Mouse (Mus musculus) hindbrain, postnatal 0 days (tissue): Measurements from ENCODE around the gene Hivep1. TPM values are rescaled to one million over a fixed set of nuclear protein-coding genes. Genes with fewer than 3 reads are reported as not detected.

ENCODE experiments used
- ATAC-seq: fragments of 200-750 bp; cut with Nextera tagmentation; 2 replicates; pipeline ENCODE4 v1.8.0; 2017; ENCODE audit warnings: mild to moderate bottlenecking, moderate TSS enrichment, moderate library complexity
- DNase-seq: peaks from one replicate; pipeline ENCODE4 v3.0.0-alpha.2; 2015; ENCODE audit warnings: low spot score
- H3K27ac ChIP-seq: fragments of 300-500 bp; sonication (generic); 2 replicates; pipeline ENCODE4 v1.5.1; 2014; ENCODE audit warnings: mild to moderate bottlenecking
- H3K27me3 ChIP-seq: fragments of 300-500 bp; sonication (generic); 2 replicates; pipeline ENCODE4 v1.6.1; 2014; ENCODE audit warnings: low read length, mixed read lengths; ENCODE audit not compliant: insufficient read depth
- H3K36me3 ChIP-seq: fragments of 300-500 bp; sonication (generic); 2 replicates; pipeline ENCODE4 v1.6.1; 2014; ENCODE audit warnings: low read length, mixed read lengths; ENCODE audit not compliant: insufficient read depth
- H3K4me1 ChIP-seq: fragments of 300-500 bp; sonication (generic); 2 replicates; pipeline ENCODE4 v1.6.1; 2014; ENCODE audit warnings: antibody characterized with exemption, low read length, mixed read lengths; ENCODE audit not compliant: insufficient read depth
- H3K4me2 ChIP-seq: fragments of 300-500 bp; sonication (generic); 2 replicates; pipeline ENCODE4 v1.6.1; 2014; ENCODE audit warnings: low read depth, mild to moderate bottlenecking, low read length, moderate library complexity, mixed read lengths
- H3K4me3 ChIP-seq: fragments of 300-500 bp; sonication (generic); 2 replicates; pipeline ENCODE4 v1.5.1; 2014; ENCODE audit warnings: low read length
- H3K9ac ChIP-seq: fragments of 300-500 bp; sonication (generic); replicated peaks from 2 replicates; pipeline ENCODE4 v1.6.1; 2014; ENCODE audit warnings: mild to moderate bottlenecking, low read length, moderate library complexity, mixed read lengths
- H3K9me3 ChIP-seq: fragments of 300-500 bp; sonication (generic); 2 replicates; pipeline ENCODE4 v1.6.1; 2016; ENCODE audit warnings: low read length, mixed read lengths
- CTCF ChIP-seq: IDR thresholded peaks from 2 replicates; pipeline ENCODE4 v1.5.1; 2016; ENCODE audit warnings: antibody characterized with exemption, control low read depth, low read depth
- WGBS: fragments of 180-500 bp; shearing (Covaris S2); extraction: QIAGEN DNeasy Blood & Tissue Kit; methylation state at CpG from one replicate; pipeline ENCODE4 v1.1.7; 2014; 5-methylcytosine and 5-hydroxymethylcytosine counted together
- polyA plus RNA-seq: library from polyadenylated mRNA; unstranded; fragments of >200 nt; fragmentation: Nextera tagmentation; extraction: Ambion mirVana; gene quantifications from 2 replicates; pipeline ENCODE4 v1.2.1, GENCODE M21; 2015
- total RNA-seq: library from RNA; depleted of rRNA; stranded (reverse); fragments of >200 nt; gene quantifications from 2 replicates; pipeline ENCODE4 v1.2.3, GENCODE M21; 2014

The Hivep1 gene
- total and polyA plus RNA-seq, 2 experiments from 2014 or later, result 20.3 to 36.9 TPM

DNA sequence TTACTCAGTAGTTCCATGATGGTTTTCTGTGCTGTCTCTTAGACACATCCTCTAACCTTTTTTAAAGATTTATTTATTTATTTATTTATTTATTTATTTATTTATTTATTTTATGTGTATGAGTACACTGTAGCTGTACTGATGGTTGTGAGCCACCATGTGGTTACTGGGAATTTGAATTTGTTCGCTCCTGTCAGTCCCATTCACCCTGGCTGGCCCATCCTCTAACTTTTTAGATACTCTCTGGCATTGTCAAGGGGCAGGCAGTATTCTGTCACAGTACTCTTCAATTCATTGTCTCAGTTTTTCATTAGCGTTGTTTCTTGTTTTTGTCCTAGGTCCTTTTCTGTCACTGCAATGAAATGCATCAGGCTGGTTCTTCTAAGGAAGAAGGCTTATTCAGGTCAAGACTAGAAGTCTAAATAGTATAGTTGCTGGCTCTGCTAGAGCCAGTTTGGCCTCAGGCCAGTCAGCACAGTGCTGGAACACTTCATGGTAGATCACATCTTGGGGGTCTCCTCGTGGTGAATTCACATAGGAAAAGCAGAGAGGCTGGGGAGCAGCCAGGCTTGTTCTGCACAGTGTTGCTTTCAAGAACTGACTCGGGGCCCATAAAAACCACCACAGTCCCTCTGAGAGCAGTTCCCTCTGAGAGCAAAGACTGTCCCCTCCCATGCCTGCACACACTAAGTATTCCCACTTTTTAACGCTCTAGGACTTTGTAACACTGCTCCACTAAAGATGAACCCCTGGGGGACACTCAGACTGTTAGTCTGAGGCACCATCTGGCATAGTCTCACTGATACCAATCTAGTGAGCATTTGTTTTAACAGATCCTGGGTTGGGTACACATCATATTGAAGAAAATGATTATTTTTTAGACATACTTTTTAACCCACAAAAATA, 70.2 kb downstream of the Hivep1 start:
- Histone ChIP-seq H3K27ac (peak overlapping the region; percentile 8; the same call in 1 of the 2 replicates), H3K4me3 (no peak overlapping the region), H3K4me2 (no peak overlapping the region), H3K36me3 (peaks cover 5% of the 10 kb centered on the region; the same call in 1 of the 2 replicates), H3K27me3 (no peaks in the 10 kb centered on the region), H3K9ac (no peak overlapping the region), H3K4me1 (no peaks in the 10 kb centered on the region), H3K9me3 (no peaks in the 10 kb centered on the region)
- ATAC-seq, result peak; percentile 35
- TF ChIP-seq CTCF, result no peak
- WGBS, result 51% methylated on average over 5 of the region's 5 CpGs
- peak; percentile 27 for DNase-seq

DNA sequence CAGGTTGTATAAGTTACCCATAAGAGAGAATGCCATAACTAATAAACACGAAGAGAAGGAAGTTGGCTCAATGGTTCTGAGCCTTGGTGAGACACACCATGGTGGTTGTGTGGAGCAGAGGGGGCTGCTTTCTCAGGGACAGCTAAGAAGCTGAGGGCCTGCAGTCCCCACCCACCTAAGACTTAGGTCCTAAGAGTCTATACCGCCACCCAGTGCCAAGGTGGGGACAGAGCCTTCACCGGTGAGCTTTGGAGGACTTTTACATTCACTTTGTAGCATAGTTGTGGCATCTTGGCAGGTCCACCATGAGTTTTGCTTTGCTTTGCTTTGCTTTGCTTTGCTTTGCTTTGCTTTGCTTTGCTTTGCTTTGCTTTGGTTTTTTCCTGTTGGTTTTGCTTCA, 92.8 kb downstream of the Hivep1 start:
- 75% methylated on average over 3 of the region's 3 CpGs for WGBS
- no peak overlapping the region for H3K4me3 ChIP-seq
- no peak for ATAC-seq
- no peaks in the 10 kb centered on the region for H3K36me3 ChIP-seq
- H3K4me1 ChIP-seq, result peaks cover 9% of the 10 kb centered on the region
- H3K4me2 ChIP-seq, result no peak overlapping the region
- H3K9ac ChIP-seq, result no peak overlapping the region
- H3K9me3 ChIP-seq, result no peaks in the 10 kb centered on the region
- H3K27ac ChIP-seq, result no peak overlapping the region
- DNase-seq, result no peak
- TF ChIP-seq CTCF, result peak; percentile 42
- H3K27me3 ChIP-seq, result no peaks in the 10 kb centered on the region

DNA sequence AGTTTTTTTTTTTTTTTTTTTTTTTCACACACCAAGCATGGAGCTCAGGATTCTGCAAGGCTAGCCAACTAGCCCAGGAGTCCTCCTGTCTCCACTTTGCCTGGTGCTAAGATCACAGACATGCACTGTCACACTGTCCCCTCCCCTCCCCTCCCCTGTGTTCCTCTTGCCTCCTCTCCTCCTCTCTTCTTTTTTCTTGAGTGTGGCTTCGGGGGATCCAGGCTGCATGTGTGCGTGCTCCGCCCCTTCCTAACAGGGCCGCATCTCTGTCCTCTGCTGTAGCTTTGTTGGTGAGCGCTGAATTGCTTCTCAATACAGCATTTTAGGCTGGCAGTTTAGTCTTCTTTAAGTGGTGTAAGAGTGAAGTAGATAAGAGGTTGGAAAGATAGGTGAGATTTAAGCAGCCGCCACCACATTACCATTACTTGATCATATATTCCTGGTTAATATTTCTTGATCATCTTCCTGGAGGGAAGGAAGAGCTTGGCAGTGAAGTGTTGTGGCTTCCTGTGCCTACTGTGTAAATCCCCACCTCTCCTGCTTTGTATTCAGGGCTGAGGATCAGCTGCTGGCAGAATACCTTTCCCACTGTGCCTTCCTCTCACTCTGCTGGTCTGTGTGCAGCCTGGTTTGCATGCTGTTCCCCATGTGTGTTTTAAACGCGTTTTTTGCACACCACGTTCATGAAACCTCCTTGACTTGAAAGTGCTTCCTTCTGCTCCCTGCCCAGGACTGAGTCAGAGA, 97.7 kb downstream of the Hivep1 start:
- Histone ChIP-seq H3K27me3 (no peaks in the 10 kb centered on the region), H3K9ac (peak overlapping the region; percentile 4; the same call in 1 of the 2 replicates), H3K4me3 (no peak overlapping the region), H3K27ac (peak overlapping the region; percentile 77), H3K4me1 (peaks cover 21% of the 10 kb centered on the region), H3K4me2 (peak overlapping the region; percentile 14; the same call in 1 of the 2 replicates), H3K36me3 (no peaks in the 10 kb centered on the region), H3K9me3 (no peaks in the 10 kb centered on the region)
- 18% methylated on average over 9 of the region's 9 CpGs for WGBS
- ATAC-seq, result peak; percentile 51; the same call in 1 of the 2 replicates
- no peak for TF ChIP-seq CTCF
- peak; percentile 47 for DNase-seq

DNA sequence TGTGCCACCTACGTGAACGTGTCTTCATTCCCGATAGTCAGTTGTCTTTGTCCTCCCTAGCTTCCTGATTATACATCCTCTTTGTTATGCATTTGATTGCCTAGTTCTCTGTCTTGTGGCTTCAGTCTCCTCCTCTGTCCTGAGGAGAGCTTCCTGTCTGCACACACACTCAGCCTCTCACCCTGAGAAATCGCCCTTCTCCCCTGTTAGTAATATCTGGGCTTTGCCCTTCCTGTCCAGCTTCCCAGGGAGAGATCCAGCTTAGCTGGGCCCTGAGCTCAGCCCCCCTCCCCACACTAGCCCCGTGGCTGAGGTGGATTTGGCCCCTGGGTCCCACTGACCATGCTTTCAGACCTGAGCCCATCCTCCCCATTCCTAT, 98.2 kb downstream of the Hivep1 start:
- H3K4me2 ChIP-seq, result peak overlapping the region; percentile 14; the same call in 1 of the 2 replicates
- no peaks in the 10 kb centered on the region for H3K36me3 ChIP-seq
- ATAC-seq, result 0 out of 2 replicates have a peak, but pooled peaks have one; percentile 33
- WGBS, result 10% methylated on average over 5 of the region's 5 CpGs
- peaks cover 21% of the 10 kb centered on the region for H3K4me1 ChIP-seq
- no peak overlapping the region for H3K4me3 ChIP-seq
- no peaks in the 10 kb centered on the region for H3K27me3 ChIP-seq
- no peak for DNase-seq
- H3K9me3 ChIP-seq, result no peaks in the 10 kb centered on the region
- peak overlapping the region; percentile 4; the same call in 1 of the 2 replicates for H3K9ac ChIP-seq
- TF ChIP-seq CTCF, result no peak
- peak overlapping the region; percentile 77 for H3K27ac ChIP-seq

DNA sequence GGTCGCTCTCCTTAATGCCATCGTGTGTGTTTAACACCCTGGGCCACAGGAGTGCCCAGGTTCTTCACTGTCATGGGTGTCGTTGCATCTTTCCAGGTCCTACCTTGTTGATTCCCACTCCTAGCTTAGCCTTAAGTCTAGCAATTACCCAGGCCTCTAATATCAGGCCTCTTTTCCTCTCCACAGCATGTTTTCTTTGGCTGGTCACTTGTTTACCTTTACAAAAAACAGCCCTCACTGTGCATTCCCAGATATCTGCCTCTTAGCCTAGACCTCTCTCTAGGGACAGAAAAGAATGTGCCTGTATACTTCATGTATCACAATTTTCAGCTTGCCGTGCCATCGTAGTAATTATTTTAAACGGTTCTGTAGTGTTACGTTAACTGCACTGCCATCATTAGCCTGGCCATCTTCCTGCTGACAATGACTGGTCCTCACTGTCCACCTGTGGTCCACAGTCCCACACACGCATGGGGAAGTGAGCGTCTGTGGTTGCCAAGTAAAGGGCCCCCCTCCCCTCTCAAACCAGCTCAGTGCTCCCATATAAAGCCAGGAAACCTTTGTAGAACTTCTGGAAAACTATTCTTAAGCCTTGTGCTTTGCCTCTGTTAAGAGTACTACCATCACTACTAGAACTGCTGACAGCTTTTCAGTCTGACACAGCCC, 98.8 kb downstream of the Hivep1 start:
- H3K4me3 ChIP-seq, result no peak overlapping the region
- H3K9me3 ChIP-seq, result no peaks in the 10 kb centered on the region
- no peak overlapping the region for H3K4me2 ChIP-seq
- TF ChIP-seq CTCF, result no peak
- H3K9ac ChIP-seq, result peak overlapping the region; percentile 4; the same call in 1 of the 2 replicates
- no peak for DNase-seq
- 0 out of 2 replicates have a peak, but pooled peaks have one; percentile 10 for ATAC-seq
- H3K27ac ChIP-seq, result peak overlapping the region; percentile 77
- peaks cover 21% of the 10 kb centered on the region for H3K4me1 ChIP-seq
- 73% methylated on average over 9 of the region's 9 CpGs for WGBS
- no peaks in the 10 kb centered on the region for H3K36me3 ChIP-seq
- H3K27me3 ChIP-seq, result no peaks in the 10 kb centered on the region

DNA sequence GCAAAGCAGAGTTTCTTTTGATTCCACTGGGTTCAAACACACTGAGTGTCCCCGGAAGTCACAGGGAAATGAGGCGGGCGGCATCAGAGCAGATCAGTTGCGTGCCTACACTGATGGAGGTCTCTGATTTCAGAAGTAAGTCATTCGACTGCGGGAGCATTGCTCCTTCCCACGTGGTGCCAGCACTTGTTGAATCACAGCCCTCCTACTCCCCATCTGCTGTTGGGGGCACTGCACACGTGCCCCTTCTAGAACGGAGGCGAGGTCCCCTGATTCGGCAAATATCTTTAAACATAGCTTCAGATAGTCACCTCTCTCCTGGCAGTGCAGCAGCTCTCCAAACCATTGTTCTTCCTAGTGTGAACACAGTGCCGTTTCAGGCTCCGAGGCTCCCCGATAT, 106.4 kb downstream of the Hivep1 start:
- Histone ChIP-seq H3K4me3 (no peak overlapping the region), H3K9ac (no peak overlapping the region), H3K36me3 (no peaks in the 10 kb centered on the region; the same call in 1 of the 2 replicates), H3K4me2 (no peak overlapping the region), H3K9me3 (no peaks in the 10 kb centered on the region), H3K27me3 (no peaks in the 10 kb centered on the region), H3K27ac (no peak overlapping the region), H3K4me1 (no peaks in the 10 kb centered on the region)
- WGBS, result 92% methylated on average over 14 of the region's 14 CpGs
- no peak for TF ChIP-seq CTCF
- ATAC-seq, result no peak
- DNase-seq, result no peak
